Mouse (Mus musculus): ENCODE data around the gene Nme4. TPM values are rescaled to one million over a fixed set of nuclear protein-coding genes. Genes with fewer than 3 reads are reported as not detected.
A peak's percentile ranks its signal among the peaks of the same experiment; 100 is the strongest.

The Nme4 gene
- total and polyA plus RNA-seq, 3 experiments = 0.46 to 0.56 (median 0.47) TPM

GRCm38 (mm10) chr17:26119766-26120710 lies 24.6 kb upstream of the Nme4 start:
- peak overlapping the region; percentile 58 for H3K4me2 ChIP-seq (ENCODE audit: insufficient read depth, low read depth, poor library complexity, severe bottlenecking)
- peak; percentile 79 for DNase-seq (ENCODE audit: extremely low read depth)

GRCm38 (mm10) chr17:26116503-26117258 lies 21.3 kb upstream of the Nme4 start:
- in situ Hi-C loops (cut with MboI; ENCODE audit: low pct_ligation_motif_present, low pct_unique_long_range_greater_than_20kb, low sequenced_read_pairs) = no loop called here
- Histone ChIP-seq H3K27me3 (replicated peaks) (peaks cover 61% of the 10 kb centered on the region), H3K4me1 (ENCODE audit: control insufficient read depth in 1 of 2, insufficient read depth in 2 of 2) (peaks cover 16 to 36% of the 10 kb centered on the region in 2 experiments), H3K9me3 (replicated peaks; ENCODE audit: low read length) (no peaks in the 10 kb centered on the region), H3K4me3 (replicated peaks in 1 of 3; ENCODE audit: low read depth in 2 of 3, low read length in 2 of 3, poor library complexity in 1 of 3) (no peak overlapping the region), H3K4me2 (ENCODE audit: insufficient read depth, low read depth, poor library complexity, severe bottlenecking) (no peak overlapping the region), H3K9ac (ENCODE audit: insufficient read depth, low read depth) (no peak overlapping the region), H3K79me2 (replicated peaks; ENCODE audit: control insufficient read depth, extremely low read depth, insufficient read depth, poor library complexity, severe bottlenecking) (no peaks in the 10 kb centered on the region), H3K27ac (ENCODE audit: insufficient read depth, low read depth) (no peak overlapping the region), H3K36me3 (replicated peaks in 1 of 2; ENCODE audit: control insufficient read depth in 1 of 2, insufficient read depth in 1 of 2, low read length in 1 of 2) (peaks cover 0 to 4% of the 10 kb centered on the region in 2 experiments)
- no peak for DNase-seq (ENCODE audit: extremely low read depth)
- dilution Hi-C loops (cut with MboI; ENCODE audit: extremely low pct_ligation_motif_present, extremely low pct_unique_long_range_greater_than_20kb, low sequenced_read_pairs) = no loop called here
- TF ChIP-seq TCF12 (IDR thresholded peaks at IDR 0.05; ENCODE audit: low read depth, low read length) (no peak), EP300 (IDR thresholded peaks at IDR 0.05; ENCODE audit: low read length) (no peak), USF2 (conservative IDR thresholded peaks at IDR 0.05; ENCODE audit: low read depth, low read length) (no peak), SMC3 (IDR thresholded peaks at IDR 0.05; ENCODE audit: low read depth, low read length) (no peak), RCOR1 (conservative IDR thresholded peaks at IDR 0.05; ENCODE audit: low read depth, low read length) (no peak), MYC (IDR thresholded peaks at IDR 0.05; ENCODE audit: low read depth, low read length) (no peak), USF1 (IDR thresholded peaks at IDR 0.05; ENCODE audit: low read depth, low read length) (no peak), UBTF (IDR thresholded peaks at IDR 0.05; ENCODE audit: low read depth, low read length) (no peak), ZMIZ1 (IDR thresholded peaks at IDR 0.05; ENCODE audit: low read depth, low read length) (no peak), POLR2A (IDR thresholded peaks at IDR 0.05; ENCODE audit: low read depth, low read length) (no peak), TBP (conservative IDR thresholded peaks at IDR 0.05; ENCODE audit: low read depth, low read length) (no peak), NRF1 (IDR thresholded peaks at IDR 0.05; ENCODE audit: low read depth, low read length) (no peak), BHLHE40 (IDR thresholded peaks at IDR 0.05; ENCODE audit: low read depth, low read length) (no peak), KAT2A (IDR thresholded peaks at IDR 0.05; ENCODE audit: insufficient replicate concordance, low read length) (no peak), CTCF (conservative IDR thresholded peaks at IDR 0.05 in 1 of 2, IDR thresholded peaks at IDR 0.05 in 1 of 2; ENCODE audit: low read depth in 2 of 2, low read length in 2 of 2) (no peak)

More at GRCm38 (mm10) chr17:26119766-26120710, 24.6 kb upstream of the Nme4 start:
- Histone ChIP-seq H3K9me3 (replicated peaks; ENCODE audit: low read length) (no peaks in the 10 kb centered on the region), H3K36me3 (replicated peaks in 1 of 2; ENCODE audit: control insufficient read depth in 1 of 2, insufficient read depth in 1 of 2, low read length in 1 of 2) (peaks cover 0 to 16% of the 10 kb centered on the region in 2 experiments), H3K9ac (ENCODE audit: insufficient read depth, low read depth) (peak overlapping the region; percentile 41; the same call in 1 of the 2 replicates), H3K79me2 (replicated peaks; ENCODE audit: control insufficient read depth, extremely low read depth, insufficient read depth, poor library complexity, severe bottlenecking) (peaks cover 12% of the 10 kb centered on the region), H3K27me3 (replicated peaks) (peaks cover 44% of the 10 kb centered on the region), H3K4me1 (ENCODE audit: control insufficient read depth in 1 of 2, insufficient read depth in 2 of 2) (peaks cover 17 to 30% of the 10 kb centered on the region in 2 experiments), H3K27ac (ENCODE audit: insufficient read depth, low read depth) (no peak overlapping the region), H3K4me3 (replicated peaks in 1 of 3; ENCODE audit: low read depth in 2 of 3, low read length in 2 of 3, poor library complexity in 1 of 3) (peak overlapping the region; percentile 38 to 50 (median 49))
- dilution Hi-C loops (cut with MboI; ENCODE audit: extremely low pct_ligation_motif_present, extremely low pct_unique_long_range_greater_than_20kb, low sequenced_read_pairs) (no loop called here), in situ Hi-C loops (cut with MboI; ENCODE audit: low pct_ligation_motif_present, low pct_unique_long_range_greater_than_20kb, low sequenced_read_pairs) (no loop called here)
- TF ChIP-seq RCOR1 (conservative IDR thresholded peaks at IDR 0.05; ENCODE audit: low read depth, low read length) (no peak), MAZ (IDR thresholded peaks at IDR 0.05; ENCODE audit: low read depth, low read length) (peak; percentile 92), POLR2AphosphoS2 (IDR thresholded peaks at IDR 0.05; ENCODE audit: low read depth, low read length) (no peak), ZC3H11A (IDR thresholded peaks at IDR 0.05; ENCODE audit: low read depth, low read length) (peak; percentile 34), MXI1 (IDR thresholded peaks at IDR 0.05; ENCODE audit: low read depth, low read length) (peak; percentile 84), NRF1 (IDR thresholded peaks at IDR 0.05; ENCODE audit: low read depth, low read length) (peak; percentile 49; the same call in 1 of the 2 replicates), KAT2A (IDR thresholded peaks at IDR 0.05; ENCODE audit: insufficient replicate concordance, low read length) (no peak), POLR2A (IDR thresholded peaks at IDR 0.05; ENCODE audit: low read depth, low read length) (peak; percentile 52; the same call in 1 of the 2 replicates), ELF1 (IDR thresholded peaks at IDR 0.05; ENCODE audit: low read depth, low read length) (peak; percentile 78), ETS1 (conservative IDR thresholded peaks at IDR 0.05; ENCODE audit: low read depth, low read length) (0 out of 2 replicates have a peak, but pooled peaks have one; percentile 11), TCF12 (IDR thresholded peaks at IDR 0.05; ENCODE audit: low read depth, low read length) (no peak), USF1 (IDR thresholded peaks at IDR 0.05; ENCODE audit: low read depth, low read length) (no peak), JUN (IDR thresholded peaks at IDR 0.05; ENCODE audit: insufficient read depth, low read depth, low read length) (no peak), JUND (conservative IDR thresholded peaks at IDR 0.05; ENCODE audit: low read depth, low read length) (no peak), GABPA (IDR thresholded peaks at IDR 0.05; ENCODE audit: insufficient replicate concordance, low read depth, low read length) (no peak), MAX (IDR thresholded peaks at IDR 0.05; ENCODE audit: low read length) (peak; percentile 96), SMC3 (IDR thresholded peaks at IDR 0.05; ENCODE audit: low read depth, low read length) (peak; percentile 81), SIN3A (IDR thresholded peaks at IDR 0.05; ENCODE audit: low read length) (peak; percentile 52; the same call in 1 of the 2 replicates), IRF4 (IDR thresholded peaks at IDR 0.05; ENCODE audit: low read depth, low read length) (peak; percentile 45; the same call in 1 of the 2 replicates), MYC (IDR thresholded peaks at IDR 0.05; ENCODE audit: low read depth, low read length) (peak; percentile 94), ZKSCAN1 (IDR thresholded peaks at IDR 0.05; ENCODE audit: borderline replicate concordance, low read depth, low read length) (no peak), EP300 (IDR thresholded peaks at IDR 0.05; ENCODE audit: low read length) (no peak), CHD1 (IDR thresholded peaks at IDR 0.05; ENCODE audit: low read depth, low read length) (no peak), BHLHE40 (IDR thresholded peaks at IDR 0.05; ENCODE audit: low read depth, low read length) (no peak), CTCF (conservative IDR thresholded peaks at IDR 0.05 in 1 of 2, IDR thresholded peaks at IDR 0.05 in 1 of 2; ENCODE audit: low read depth in 2 of 2, low read length in 2 of 2) (peak; percentile 53 to 93; a peak in 3 of 4 replicates), TBP (conservative IDR thresholded peaks at IDR 0.05; ENCODE audit: low read depth, low read length) (no peak), MEF2A (IDR thresholded peaks at IDR 0.05; ENCODE audit: borderline replicate concordance, low read depth, low read length) (no peak), NELFE (IDR thresholded peaks at IDR 0.05; ENCODE audit: low read depth, low read length) (peak; percentile 61), ZMIZ1 (IDR thresholded peaks at IDR 0.05; ENCODE audit: low read depth, low read length) (no peak), MAFK (IDR thresholded peaks at IDR 0.05; ENCODE audit: insufficient replicate concordance, low read length) (no peak), CHD2 (IDR thresholded peaks at IDR 0.05; ENCODE audit: low read length) (no peak), ZNF384 (IDR thresholded peaks at IDR 0.05; ENCODE audit: low read depth, low read length) (no peak), HCFC1 (IDR thresholded peaks at IDR 0.05; ENCODE audit: low read depth, low read length) (peak; percentile 40), PAX5 (IDR thresholded peaks at IDR 0.05; ENCODE audit: low read length) (no peak), USF2 (conservative IDR thresholded peaks at IDR 0.05; ENCODE audit: low read depth, low read length) (no peak), UBTF (IDR thresholded peaks at IDR 0.05; ENCODE audit: low read depth, low read length) (no peak), E2F4 (IDR thresholded peaks at IDR 0.05; ENCODE audit: insufficient replicate concordance, low read depth, low read length) (no peak), RAD21 (IDR thresholded peaks at IDR 0.05; ENCODE audit: low read depth, low read length) (peak; percentile 77)

All from CH12.LX (cell line).